Mouse (Mus musculus) neural tube, embryonic 11.5 days (tissue): Measurements from ENCODE around the gene Glo1. TPM values are rescaled to one million over a fixed set of nuclear protein-coding genes. Genes with fewer than 3 reads are reported as not detected.

Experiments
- ATAC-seq: fragments of 200-750 bp; cut with Nextera tagmentation; 2 replicates; pipeline ENCODE4 v1.8.0; 2017; ENCODE audit warnings: moderate number of reproducible peaks, mild to moderate bottlenecking, moderate TSS enrichment, moderate library complexity; ENCODE audit not compliant: insufficient read depth, low FRiP score, low TSS enrichment
- DNase-seq: peaks from one replicate; pipeline ENCODE4 v3.0.0-alpha.2; 2015; ENCODE audit warnings: low spot score
- H3K27ac ChIP-seq: fragments of 300-500 bp; sonication (generic); 2 replicates; pipeline ENCODE4 v1.5.1; 2014; ENCODE audit warnings: low read depth, mild to moderate bottlenecking, low read length
- H3K27me3 ChIP-seq: fragments of 300-500 bp; sonication (generic); 2 replicates; pipeline ENCODE4 v1.6.1; 2014; ENCODE audit warnings: mild to moderate bottlenecking, low read length, mixed read lengths; ENCODE audit not compliant: control insufficient read depth, insufficient read depth
- H3K36me3 ChIP-seq: fragments of 300-500 bp; sonication (generic); 2 replicates; pipeline ENCODE4 v1.6.1; 2014; ENCODE audit warnings: mild to moderate bottlenecking, low read length, moderate library complexity, mixed read lengths; ENCODE audit not compliant: control insufficient read depth, insufficient read depth
- H3K4me1 ChIP-seq: fragments of 300-500 bp; sonication (generic); 2 replicates; pipeline ENCODE4 v1.6.1; 2014; ENCODE audit warnings: low read length, mixed read lengths; ENCODE audit not compliant: control insufficient read depth, insufficient read depth
- H3K4me2 ChIP-seq: fragments of 300-500 bp; sonication (generic); 2 replicates; pipeline ENCODE4 v1.6.1; 2014; ENCODE audit warnings: low read depth, mild to moderate bottlenecking, moderate library complexity
- H3K4me3 ChIP-seq: fragments of 300-500 bp; sonication (generic); 2 replicates; pipeline ENCODE4 v1.5.1; 2014; ENCODE audit warnings: low read depth, low read length
- H3K9ac ChIP-seq: fragments of 300-500 bp; sonication (generic); 2 replicates; pipeline ENCODE4 v1.6.1; 2014; ENCODE audit warnings: mild to moderate bottlenecking, low read length
- H3K9me3 ChIP-seq: fragments of 300-500 bp; sonication (generic); 2 replicates; pipeline ENCODE4 v1.6.1; 2016; ENCODE audit warnings: low read length; ENCODE audit not compliant: control insufficient read depth
- WGBS: fragments of 180-500 bp; shearing (Covaris S2); extraction: QIAGEN DNeasy Blood & Tissue Kit; methylation state at CpG from one replicate; pipeline ENCODE4 v1.1.7; 2014; 5-methylcytosine and 5-hydroxymethylcytosine counted together
- polyA plus RNA-seq: library from polyadenylated mRNA; unstranded; fragments of >200 nt; fragmentation: Nextera tagmentation; extraction: Ambion mirVana; gene quantifications from 2 replicates; pipeline ENCODE4 v1.2.1, GENCODE M21; 2014

The Glo1 gene
- polyA plus RNA-seq, 1 experiment from 2014 or later: 211 TPM

DNA sequence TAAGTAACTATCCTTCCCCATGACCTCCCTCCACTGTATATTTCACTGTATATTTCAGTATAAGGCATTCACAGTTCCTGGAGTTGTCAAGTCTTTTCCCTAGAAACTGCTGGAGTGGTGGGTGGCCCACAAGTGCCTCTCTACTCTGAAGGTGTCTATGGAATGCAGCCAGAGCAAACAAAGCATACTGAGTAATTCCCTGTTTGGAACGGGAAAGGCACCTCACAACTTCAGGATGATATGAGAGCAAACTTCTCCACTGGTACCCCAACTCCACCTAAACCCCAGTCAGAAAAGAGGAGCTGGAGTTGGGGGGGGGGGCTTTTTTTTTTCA is 75.9 kb downstream of the Glo1 start:
- H3K4me1 ChIP-seq: no peaks in the 10 kb centered on the region
- H3K27me3 ChIP-seq: no peaks in the 10 kb centered on the region
- no peak overlapping the region for H3K9ac ChIP-seq
- 21% methylated on average over 1 of the region's 1 CpGs for WGBS
- H3K9me3 ChIP-seq: no peaks in the 10 kb centered on the region
- DNase-seq: no peak
- H3K36me3 ChIP-seq: no peaks in the 10 kb centered on the region
- H3K27ac ChIP-seq: no peak overlapping the region
- H3K4me3 ChIP-seq: no peak overlapping the region
- ATAC-seq: no peak
- H3K4me2 ChIP-seq: no peak overlapping the region

DNA sequence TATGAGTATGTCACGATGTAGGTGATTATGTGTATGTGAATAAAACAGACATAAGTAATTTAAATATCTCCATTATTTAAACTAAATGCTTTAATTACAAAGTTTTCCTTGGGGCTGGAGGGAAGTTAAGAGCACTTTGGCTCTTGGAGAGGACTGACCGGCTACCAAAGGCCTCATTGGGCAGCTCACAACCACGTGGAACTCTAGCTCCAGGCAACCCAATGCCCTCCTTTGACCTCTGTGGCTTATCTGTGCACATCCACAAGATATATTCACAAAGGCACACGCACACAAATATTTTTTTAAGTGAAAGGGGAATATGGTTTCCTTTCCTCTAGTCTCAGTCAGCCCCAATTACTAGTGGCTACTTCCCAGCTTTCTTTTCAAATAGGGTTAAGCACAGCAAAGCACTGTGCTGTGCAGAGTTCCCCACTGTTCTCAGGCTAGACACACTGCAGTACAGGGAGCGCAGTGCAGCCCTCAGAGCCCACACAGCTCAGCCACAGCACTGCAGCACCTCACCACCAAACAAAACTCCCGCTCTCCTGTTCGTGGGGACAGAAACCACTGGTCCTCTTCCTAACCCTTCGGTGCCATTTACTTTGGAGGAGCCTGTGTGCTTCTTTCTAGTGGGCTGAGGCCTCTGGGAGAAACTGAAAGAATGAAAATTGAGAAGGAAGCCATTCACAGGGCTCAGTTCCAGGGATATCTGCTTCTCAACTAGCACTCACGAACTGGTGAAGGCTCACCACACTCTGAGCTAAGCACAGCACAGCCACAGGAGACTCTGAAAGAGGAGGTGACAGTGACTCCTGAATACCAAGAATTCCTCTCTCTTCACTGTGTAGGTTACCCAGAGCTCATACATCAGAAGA is 76.5 kb downstream of the Glo1 start:
- Histone ChIP-seq H3K27ac (no peak overlapping the region), H3K9ac (no peak overlapping the region), H3K4me1 (no peaks in the 10 kb centered on the region), H3K4me2 (no peak overlapping the region), H3K9me3 (no peaks in the 10 kb centered on the region), H3K27me3 (no peaks in the 10 kb centered on the region), H3K4me3 (no peak overlapping the region), H3K36me3 (no peaks in the 10 kb centered on the region)
- no peak for DNase-seq
- WGBS: 45% methylated on average over 9 of the region's 9 CpGs
- ATAC-seq: no peak

DNA sequence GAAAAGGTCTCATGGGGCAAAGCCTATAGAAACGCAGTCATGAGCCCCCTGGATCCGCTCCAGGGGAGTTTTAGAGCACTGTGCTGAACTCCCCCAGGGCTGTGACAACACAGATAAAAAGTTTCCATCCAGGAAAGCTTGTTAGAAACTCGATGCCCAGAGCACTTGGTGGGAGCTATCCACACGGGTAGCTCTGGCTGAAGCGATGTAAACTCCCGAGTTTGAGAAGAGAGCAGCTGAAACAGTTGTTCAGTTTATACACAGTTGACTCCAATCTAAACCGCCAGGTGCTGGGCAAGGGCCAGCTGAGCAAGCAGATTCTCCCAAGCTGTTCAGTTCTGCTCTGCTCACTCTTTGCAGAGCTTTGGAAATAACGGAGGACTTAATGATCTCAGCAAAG is 87.6 kb downstream of the Glo1 start:
- H3K4me3 ChIP-seq: no peak overlapping the region
- H3K9me3 ChIP-seq: no peaks in the 10 kb centered on the region
- no peaks in the 10 kb centered on the region for H3K4me1 ChIP-seq
- ATAC-seq: no peak
- H3K9ac ChIP-seq: no peak overlapping the region
- WGBS: 53% methylated on average over 8 of the region's 8 CpGs
- H3K27ac ChIP-seq: no peak overlapping the region
- no peak for DNase-seq
- no peak overlapping the region for H3K4me2 ChIP-seq
- no peaks in the 10 kb centered on the region for H3K36me3 ChIP-seq
- no peaks in the 10 kb centered on the region for H3K27me3 ChIP-seq

DNA sequence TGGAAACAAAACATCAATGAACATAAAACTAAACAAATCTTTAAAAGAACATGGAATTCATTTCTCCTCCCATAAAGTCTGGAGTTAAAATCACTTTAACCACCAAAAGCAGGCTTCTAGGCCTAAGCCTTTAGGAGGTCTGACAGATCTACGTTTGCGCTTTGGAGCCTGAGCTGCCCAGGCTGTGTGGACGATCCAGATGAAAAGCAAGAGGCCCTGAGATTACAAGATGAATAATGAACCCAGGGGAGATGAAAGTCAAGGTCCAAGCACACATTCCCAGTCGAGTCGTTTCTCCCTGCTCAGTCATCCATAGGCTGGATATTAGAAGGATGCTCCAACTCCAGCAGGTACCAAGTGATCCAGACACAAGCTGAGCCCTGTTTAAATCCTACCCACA is 90.0 kb downstream of the Glo1 start:
- no peak for DNase-seq

More for the DNA sequence above, 90.0 kb downstream of the Glo1 start:
- Histone ChIP-seq H3K9me3 (no peaks in the 10 kb centered on the region), H3K4me1 (no peaks in the 10 kb centered on the region), H3K27me3 (no peaks in the 10 kb centered on the region), H3K36me3 (no peaks in the 10 kb centered on the region), H3K9ac (no peak overlapping the region), H3K4me2 (no peak overlapping the region), H3K4me3 (no peak overlapping the region), H3K27ac (no peak overlapping the region)
- no peak for ATAC-seq
- WGBS: 62% methylated on average over 5 of the region's 5 CpGs

Other genes starting within 250 kb of the Glo1 start
- gene Btbd9, start 50.4 kb downstream of the Glo1 start, polyA plus RNA-seq: 56.5 and 60.6 TPM in 2 replicates
- gene Dnah8, start 2.5 kb downstream of the Glo1 start, polyA plus RNA-seq: 0.61 and 1.1 TPM in 2 replicates